Mouse (Mus musculus) E14TG2a.4 (cell line): Measurements from ENCODE around the gene Dgat2.

Experiments
- CTCF ChIP-seq: conservative IDR thresholded peaks from 2 replicates; pipeline ENCODE4 v1.5.1; 2014; ENCODE audit warnings: low read length
- NANOG ChIP-seq: IDR thresholded peaks from 2 replicates; pipeline ENCODE4 v1.6.1; 2014; ENCODE audit warnings: borderline replicate concordance, low read length, mixed read lengths

DNA sequence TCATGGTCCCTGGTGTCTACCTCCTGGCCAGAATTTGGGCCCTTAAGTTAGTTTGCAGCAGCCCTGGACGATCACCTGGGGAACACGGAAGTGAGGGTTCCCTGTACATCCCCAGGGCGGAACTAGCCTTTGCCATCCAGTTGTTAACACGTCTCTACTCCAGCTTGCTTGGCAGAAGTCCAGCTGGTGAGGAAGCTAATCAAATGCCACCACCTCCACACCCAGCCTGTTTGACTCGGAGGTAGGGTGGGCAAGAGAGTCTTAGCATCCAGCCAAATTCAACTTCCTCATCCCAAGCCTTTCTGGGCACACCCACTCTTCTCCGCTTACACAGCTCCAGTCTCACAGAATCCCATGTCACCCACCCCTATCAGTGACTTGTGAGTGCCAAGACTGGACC is 9.6 kb downstream of the Dgat2 start:
- TF ChIP-seq NANOG, result no peak
- TF ChIP-seq CTCF, result no peak
